Mouse (Mus musculus): ENCODE measurements around the gene Gcn1l1. TPM values are rescaled to one million over a fixed set of nuclear protein-coding genes. Genes with fewer than 3 reads are reported as not detected.

The Gcn1l1 gene
- total RNA-seq, 4 experiments from 2014 or later, result 72.7 to 85.7 (median 77.4) TPM

DNA sequence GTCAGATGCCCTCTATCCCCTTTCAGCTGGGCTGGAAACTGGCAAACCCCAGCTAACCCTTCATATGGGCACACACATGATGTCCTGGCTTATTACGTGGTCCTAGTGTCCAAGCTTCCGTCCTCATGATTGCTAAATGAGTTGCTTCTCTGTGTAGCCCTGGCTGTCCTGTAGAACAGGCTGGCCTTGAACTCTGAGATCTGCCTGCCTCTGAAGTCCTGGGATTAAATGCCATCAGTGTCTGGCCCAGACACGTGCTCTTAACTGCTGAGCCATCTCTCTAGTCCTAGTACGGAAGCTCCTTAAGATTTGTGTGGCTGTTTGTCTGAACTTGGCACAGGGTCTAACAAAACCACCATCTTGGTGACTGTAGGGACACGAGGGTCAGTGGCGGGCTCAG, 38.5 kb downstream of the Gcn1l1 start:
- DNase-seq (ENCODE audit: low spot score in 2 of 2), result no peak

DNA sequence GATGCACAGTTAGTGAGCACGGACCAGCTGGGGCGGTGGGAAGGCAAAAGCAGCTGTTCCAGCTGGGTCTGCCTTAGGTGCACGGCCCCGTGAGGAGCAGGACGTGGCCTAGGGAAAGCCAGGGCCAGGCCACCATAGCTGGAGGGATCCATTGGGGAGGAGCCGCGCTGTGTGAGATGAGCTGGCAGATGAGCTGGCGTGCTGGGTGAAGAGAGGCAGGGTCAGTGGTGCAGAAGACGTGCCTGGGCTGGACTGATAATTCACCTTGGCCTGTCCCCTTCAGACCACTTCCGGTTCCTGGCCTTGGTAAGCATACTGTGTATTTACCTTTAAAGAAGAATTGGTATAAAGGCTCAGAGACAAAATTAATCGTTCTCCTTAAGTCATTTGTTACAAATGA, 46.5 kb downstream of the Gcn1l1 start:
- DNase-seq (ENCODE audit: low spot score in 2 of 2), result no peak

DNA sequence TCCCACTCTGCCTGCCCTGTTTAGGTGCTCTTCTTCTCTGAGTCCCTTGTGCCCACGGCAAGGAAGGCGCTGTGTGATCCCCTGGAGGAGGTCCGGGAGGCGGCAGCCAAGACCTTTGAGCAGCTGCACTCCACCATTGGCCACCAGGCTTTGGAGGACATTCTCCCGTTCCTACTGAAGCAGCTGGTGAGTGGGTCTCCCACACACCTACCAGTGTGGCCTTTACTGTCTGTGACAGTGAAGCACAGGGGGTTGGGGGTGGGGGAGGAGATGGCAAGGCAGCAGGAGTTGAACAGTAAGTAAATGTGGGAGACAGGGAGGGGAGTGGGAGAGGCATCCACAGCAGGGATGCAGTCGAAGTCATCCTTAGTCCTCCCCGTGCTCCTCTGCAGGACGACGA, 48.3 kb downstream of the Gcn1l1 start:
- DNase-seq (ENCODE audit: low spot score in 2 of 2), result no peak

DNA sequence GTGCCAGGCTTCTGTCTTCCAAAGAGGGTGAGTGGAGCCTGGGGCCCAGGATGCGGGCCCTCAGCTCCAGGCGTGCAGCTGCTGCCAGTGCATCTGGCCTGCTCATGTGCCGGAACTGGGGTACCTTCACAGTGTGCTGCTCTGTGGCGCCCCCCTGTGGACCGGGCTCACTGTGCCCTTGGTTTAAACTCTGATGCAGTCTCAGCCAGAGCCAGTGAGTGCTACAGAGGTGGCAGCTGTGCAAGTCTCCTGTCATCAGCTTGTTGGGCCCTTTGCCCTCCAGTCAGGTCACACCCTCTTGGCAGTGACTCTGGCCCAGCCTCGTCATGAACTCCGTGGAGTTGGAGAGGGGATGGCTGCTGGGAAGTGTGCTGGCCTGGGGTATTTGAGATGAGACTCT, 49.9 kb downstream of the Gcn1l1 start:
- DNase-seq (ENCODE audit: low spot score in 2 of 2), result no peak

DNA sequence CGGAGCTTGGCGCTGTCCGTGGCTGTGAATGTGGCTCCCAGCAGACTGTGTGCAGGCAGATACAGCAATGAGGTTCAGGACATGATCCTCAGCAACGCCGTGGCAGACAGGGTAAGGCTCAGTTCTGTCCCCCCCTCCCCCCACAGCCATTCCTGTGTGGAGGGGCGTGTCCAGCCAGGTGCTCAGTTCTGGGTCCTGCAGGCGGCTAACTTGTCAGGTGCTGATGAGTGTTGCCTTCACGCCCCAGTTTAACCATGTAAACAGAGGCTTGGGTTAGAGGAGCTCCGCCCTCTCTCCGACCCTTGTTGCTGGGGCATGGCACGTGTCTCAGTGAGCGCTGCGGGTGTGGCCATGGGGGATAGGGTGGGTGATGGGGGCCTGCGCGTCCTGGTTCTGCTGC, 54.6 kb downstream of the Gcn1l1 start:
- DNase-seq (ENCODE audit: low spot score in 2 of 2), result no peak

DNA sequence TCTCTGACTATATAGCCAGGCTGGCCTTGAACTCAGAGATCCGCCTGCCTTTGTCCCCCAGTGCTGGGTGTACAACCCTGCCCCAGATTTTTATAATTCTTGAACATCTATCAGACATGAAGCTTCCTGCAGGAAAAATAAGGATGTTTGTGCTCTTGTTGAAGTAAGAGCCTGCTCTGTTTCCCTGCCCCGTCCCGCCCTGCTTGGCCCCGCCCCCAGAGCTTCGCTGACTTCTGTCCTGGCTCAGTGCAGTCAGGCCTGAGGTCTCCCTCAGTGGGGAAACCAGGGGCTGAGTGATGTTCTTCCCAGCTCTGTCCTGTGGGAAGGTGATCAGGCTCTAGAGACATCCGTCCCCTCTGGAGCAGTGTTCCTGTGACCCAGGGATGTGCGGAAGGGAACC, 57.6 kb downstream of the Gcn1l1 start:
- DNase-seq (ENCODE audit: low spot score in 2 of 2), result no peak

DNA sequence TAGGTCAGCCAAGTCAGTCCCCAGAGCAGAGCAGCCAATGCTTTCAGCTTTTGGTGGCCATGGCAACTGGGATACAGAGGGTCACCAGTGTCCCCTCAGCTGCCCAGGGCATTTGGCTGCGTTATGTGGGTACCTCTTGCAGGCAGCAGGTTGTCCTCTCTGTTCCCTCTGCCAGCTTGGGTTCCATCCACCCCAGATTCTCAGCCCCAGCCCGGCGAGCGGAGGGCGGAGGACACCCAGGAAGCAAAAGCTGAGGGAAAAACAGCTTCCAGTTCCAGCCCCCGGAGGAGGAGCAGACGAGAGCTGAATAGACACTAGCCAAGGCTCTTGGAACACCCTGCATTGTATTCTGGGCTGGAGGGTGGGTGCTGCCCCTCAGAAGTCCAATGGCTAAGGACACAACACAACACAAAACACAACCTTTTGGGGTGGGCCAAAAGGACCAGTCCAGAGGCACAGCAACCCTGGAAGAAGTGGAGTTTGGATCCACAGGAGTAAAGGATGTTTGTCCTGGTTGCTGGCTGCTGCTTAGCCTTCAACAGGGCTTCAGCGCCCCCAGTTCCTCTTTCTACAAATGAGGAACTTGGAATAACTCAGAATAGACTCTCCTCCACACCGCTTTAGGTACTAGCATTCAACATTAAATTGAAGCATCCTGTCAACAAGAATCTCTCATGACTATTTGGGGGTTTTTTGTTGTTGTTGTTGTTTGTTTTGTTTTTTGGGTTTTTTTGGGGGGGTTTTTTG, 58.8 kb downstream of the Gcn1l1 start:
- peak in 1 of 2 experiments; percentile 41 for DNase-seq (ENCODE audit: low spot score in 2 of 2)

DNA sequence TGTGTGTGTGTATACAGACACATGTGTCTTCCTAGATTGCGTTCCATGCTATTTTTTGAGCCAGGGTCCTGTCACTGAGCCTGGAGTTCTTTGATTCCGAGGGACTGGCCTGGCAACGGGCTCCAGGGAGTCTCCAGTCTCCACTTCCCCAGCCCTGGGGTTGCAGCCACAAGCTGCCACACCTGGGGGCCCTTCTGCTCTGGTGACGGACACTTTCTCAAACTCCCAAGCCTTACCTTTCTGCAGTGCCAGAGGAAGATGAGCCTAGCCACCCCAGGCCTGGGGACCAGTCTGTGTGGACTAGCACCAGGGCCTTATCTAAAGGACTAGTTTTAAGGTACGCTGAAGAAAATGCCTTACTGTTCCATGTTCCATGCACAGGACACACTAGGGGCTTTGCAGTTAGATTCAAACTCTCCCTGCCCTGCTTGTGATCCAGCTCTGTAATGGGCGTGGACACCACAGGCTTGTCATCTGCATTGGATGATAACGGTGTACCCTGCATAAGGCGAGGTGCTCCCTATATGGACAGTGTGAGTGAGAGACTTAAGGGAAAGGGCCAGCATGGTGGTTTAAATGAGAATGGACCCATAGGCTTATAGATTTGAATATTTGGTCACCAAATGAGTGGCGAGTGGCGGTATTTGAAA, 61.3 kb downstream of the Gcn1l1 start:
- no peak for DNase-seq (ENCODE audit: low spot score in 2 of 2)

DNA sequence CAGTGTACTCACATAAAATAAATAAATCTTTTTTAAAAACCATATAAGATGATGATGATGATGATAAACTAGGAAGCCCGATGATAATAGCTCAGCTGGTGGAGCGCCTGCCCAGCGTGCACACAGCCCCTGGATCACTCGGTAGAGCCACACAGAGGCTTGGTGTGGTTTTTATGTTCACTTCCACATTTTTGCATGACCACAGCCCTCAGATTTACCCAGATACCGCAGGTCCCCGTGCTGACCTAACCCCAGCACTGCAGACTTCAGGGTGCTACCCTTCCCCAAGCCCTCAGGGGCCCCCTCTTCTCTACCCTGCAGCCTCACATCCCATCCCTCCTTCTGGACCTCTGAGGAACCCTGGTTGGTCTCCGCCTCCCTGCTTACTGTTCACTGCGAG, 63.0 kb downstream of the Gcn1l1 start:
- no peak for DNase-seq (ENCODE audit: low spot score in 2 of 2)

DNA sequence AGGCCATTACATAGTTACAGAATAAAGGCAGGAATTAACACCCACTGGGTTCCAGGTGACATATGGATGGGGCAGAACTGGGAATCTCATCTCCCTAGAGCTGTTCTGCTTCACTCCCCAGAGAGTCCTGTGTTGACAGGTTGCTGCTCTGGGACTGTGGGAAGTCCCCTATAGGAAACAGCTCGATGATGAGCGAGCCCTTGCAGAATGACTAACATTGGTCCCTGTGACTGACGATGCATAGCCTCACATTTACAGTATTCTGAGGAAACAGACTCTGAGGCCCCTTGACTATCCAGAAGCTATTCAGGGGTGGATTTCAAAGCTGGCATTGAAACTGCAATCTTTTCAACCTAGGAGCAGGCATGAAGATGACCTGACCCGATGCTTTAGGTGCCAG, 64.6 kb downstream of the Gcn1l1 start:
- DNase-seq (ENCODE audit: low spot score in 2 of 2), result no peak

DNA sequence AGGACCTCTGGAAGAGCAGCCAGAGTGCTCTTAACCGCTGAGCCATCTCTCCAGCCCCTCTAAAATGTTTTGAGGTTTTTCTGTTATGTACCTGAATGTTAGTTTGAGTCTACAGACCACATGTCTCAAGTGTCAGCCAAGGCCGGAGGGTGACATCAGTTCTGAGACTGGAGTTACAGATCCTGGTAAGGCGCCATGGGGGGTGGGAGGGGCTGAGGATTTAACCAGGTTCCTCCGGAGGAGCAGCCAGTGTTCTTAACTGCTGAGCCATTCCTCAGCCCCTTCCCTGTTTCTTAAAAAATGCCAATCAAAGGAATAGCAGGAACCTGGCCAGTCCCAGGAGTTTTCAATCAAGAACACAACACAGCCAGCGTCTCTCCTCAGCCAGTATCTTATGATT, 65.2 kb downstream of the Gcn1l1 start:
- DNase-seq (ENCODE audit: low spot score in 2 of 2), result no peak

DNA sequence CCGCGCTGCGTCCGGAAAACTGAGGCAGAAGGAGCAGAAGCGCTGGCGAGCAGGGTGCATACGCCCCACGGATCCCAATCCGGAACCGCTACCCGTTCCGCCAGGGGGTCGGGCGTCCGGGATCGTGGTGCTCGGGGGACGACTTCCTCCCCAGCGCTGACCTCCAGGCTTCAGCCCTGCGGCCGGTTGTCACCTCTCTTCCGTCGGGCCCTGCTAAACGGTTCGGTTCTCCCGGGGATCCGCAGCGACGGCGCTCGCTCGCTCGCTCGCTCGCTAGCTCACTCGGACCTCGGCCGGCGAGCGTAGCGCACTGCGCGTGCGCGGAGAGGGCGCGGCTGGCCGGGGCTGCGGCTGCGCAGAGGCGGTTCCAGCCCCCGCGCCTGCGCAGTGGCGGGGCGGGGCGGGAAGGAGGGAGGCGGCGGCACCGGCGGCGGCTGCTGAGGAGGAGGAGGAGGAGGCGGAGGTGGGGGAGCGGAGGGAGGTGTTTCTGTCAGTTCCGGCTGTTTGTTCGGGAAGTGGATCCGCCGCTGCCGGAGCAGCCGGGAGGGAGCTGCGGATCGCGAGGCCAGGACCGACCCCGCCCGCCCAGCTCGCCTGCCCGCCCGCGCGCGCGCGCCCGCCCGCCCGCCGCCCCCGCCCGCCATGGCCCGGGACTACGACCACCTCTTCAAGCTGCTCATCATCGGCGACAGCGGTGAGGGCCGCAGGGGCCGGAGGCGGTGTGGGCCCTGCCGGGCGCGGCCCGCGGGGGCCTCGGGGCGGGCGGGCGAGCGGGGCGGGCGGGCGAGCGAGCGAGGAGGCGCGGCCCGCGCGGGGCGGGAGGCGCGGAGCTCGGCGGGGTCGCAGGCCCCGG, 66.7 kb downstream of the Gcn1l1 start, which contains the start of gene Rab35:
Gene Rab35 (plus strand): TSS at position 404 of the 853 bp plus-strand sequence.
- DNase-seq (ENCODE audit: low spot score in 2 of 2), result peak; percentile 86

DNA sequence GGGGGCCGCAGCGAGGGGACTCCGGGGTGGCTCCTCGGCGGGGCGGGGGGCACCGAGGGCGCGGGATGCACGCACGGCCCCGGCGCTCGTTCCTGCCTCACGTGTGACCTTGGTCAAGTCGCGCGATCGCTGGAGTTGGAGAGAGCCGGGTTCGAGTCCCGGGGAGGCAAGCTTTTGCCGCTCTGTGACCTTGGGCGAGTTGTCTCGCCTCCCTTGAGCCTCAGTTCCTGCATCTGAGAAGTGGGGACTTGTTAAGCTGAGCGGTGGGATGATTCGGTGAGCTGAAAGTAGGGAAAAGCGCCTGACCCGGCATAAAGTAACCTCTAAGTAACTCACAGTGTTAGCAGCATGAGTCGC, 67.3 kb downstream of the Gcn1l1 start:
- no peak for DNase-seq (ENCODE audit: low spot score in 2 of 2)

DNA sequence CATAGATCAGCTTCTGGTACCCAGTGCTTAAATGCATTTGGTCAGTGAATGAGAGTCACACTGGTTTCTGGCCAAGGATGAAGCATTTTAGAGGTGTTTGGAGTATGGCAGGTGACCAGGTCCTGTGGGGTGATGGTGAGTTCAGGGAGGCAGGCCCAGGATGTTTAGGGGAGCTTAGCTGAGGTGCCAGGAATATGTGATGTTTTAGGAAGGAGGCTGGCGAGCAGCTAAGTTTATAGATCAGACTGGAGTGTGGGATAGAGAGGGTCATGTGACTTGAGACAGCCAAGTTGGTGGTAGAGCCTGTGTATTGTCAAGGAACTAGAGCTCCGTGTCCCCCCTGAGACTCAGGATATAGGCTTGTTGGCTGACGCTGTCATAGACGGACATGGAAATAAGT, 68.0 kb downstream of the Gcn1l1 start:
- no peak for DNase-seq (ENCODE audit: low spot score in 2 of 2)

DNA sequence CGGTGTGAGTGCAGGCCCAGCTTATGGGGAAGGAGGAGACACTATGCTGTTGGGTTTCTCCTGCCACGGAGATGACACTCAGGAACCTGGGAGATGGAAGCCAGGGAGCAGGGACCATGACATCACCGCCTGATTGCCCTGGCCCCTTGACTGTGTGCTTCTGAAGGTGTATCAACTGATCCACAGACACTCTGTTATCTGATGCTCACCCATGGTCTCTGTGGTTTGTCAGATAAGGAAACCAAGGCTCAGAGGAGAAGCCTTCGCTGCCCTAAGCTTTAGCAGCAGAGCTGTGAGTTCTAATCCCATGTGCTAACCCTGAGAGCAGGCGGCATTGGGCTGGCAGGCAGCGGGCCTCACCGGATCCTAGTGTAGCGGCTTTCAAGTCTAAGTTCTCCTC, 69.0 kb downstream of the Gcn1l1 start:
- no peak for DNase-seq (ENCODE audit: low spot score in 2 of 2)

DNA sequence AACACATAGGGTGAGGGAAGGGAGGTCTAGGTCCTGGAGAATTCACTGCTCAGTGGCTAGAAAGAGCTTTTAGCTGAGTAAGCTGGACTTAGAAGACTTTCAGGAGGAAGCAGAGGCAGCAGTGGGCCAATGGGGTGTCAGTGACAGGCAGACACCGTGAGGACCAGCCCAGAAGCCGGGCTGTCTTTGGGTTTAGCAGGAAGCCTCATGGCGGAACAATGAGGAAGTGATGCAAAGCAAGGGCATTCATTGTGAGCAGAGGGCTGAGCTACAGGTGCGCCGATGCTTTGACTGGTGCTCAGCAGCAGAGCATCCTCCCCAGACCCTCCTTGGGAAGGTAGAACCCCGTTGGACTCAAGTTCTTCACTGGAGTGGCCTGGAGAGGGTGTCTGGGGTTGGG, 70.5 kb downstream of the Gcn1l1 start:
- no peak for DNase-seq (ENCODE audit: low spot score in 2 of 2)

DNA sequence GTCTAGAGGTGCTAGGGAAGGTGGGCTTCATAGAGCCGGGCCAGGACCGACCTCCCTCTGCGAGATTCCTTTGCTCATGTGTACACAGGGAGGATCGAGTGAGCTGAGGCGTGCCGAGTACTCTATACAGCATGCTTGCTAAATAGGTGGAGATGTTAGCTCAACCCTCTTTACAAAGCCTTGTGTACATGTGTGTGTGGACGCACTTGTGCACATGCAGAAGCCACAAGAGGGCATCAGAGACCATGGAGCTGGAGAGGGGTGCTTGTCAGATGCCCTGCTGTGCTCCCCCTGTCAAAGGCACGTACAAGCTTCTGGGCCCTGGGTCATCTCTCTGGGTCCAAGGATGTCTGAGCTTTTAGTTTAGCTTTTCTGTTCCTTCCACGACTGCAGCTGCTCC, 79.1 kb downstream of the Gcn1l1 start:
- no peak for DNase-seq (ENCODE audit: low spot score in 2 of 2)

DNA sequence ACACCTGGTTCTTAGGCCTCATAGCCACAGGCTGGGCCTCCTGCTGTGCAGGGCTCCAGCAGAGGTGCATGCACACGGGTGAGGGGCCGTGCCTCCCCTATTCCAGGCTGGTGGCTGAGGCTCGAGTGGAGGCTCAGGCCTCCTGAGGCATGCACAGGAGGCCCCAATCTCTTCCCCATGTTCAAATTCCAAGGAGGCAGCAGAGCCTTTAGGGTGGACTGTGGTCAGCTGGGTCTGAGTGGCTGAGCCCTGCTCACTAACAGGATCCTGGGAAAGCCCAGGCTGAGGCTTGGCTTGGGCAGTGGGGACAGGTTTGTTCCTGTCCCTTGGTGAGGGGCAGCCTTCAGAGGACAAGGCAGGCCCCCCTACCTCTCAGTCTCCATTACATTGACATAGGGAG, 83.8 kb downstream of the Gcn1l1 start:
- no peak for DNase-seq (ENCODE audit: low spot score in 2 of 2)

DNA sequence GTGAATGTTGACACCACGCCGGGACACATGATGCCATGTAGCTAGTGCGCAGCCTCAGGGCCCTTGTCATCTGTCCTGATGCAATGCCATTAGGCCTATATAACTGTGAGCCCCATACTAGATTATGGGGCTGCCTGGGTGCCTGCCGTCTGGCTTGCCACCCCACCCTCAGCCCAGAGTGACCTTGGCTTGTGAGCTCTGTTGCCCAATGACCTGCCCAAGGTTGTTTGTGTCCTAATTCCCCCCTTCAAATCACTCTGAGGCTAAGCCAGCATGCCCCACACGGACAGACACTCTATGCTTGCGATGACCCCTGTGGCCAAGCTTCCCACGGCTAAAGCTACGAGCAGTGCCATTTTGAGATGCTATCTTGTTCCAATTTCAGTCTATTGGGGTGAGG, 84.6 kb downstream of the Gcn1l1 start:
- DNase-seq (ENCODE audit: low spot score in 2 of 2), result no peak

DNA sequence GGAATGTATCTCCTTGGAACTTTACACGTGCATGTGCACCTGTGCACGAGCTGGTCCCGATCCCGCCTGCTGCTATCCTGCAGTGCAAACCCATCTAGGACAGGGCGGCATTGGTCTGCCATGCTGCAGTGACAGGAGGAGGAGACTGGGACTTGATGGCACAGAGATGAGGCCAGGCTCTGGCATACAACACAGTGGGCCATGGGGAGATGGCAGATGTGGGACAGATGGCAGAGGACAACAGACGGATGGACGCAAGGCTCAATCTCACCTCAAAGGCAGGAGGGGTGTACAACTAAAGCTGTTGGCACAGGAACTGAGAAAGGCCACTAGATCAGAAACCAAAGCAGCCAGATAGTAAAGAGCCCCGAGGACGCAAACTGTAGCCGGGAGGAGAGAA, 85.8 kb downstream of the Gcn1l1 start:
- DNase-seq (ENCODE audit: low spot score in 2 of 2), result no peak

DNA sequence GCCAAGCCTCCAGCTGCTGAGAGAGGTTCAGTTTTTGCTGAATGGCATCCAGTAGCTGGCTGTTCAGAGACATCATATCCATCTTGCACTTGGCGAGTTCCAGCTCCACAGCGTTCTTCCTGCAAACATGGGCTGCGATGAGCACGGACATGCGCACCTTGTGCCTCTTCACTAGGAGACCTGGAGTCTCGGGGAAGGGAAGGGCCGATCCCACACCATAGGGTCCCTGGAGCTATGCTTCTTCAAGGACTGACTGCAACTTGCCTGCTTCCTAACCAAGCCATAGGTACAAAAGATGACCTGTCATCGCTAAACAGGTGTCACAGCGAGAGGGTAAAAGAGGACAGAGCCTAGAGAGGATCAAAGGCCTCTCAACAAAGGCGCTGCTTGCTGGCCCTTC, 86.8 kb downstream of the Gcn1l1 start:
- DNase-seq (ENCODE audit: low spot score in 2 of 2), result no peak

Data from layer of hippocampus, adult 8-10 months (tissue).